Mouse (Mus musculus) lung, embryonic 14.5 days (tissue): ENCODE results near the gene Mad2l2. TPM values are rescaled to one million over a fixed set of nuclear protein-coding genes. Genes with fewer than 3 reads are reported as not detected.

ENCODE experiments used
- ATAC-seq: fragments of 200-750 bp; cut with Nextera tagmentation; 2 replicates; pipeline ENCODE4 v1.8.0; 2017; ENCODE audit warnings: mild to moderate bottlenecking, moderate TSS enrichment, moderate library complexity; ENCODE audit not compliant: insufficient read depth
- DNase-seq: peaks from one replicate; pipeline ENCODE4 v3.0.0-alpha.2; 2015
- H3K27ac ChIP-seq: fragments of 300-500 bp; sonication (generic); 2 replicates; pipeline ENCODE4 v1.5.1; 2014; ENCODE audit warnings: low read depth, mild to moderate bottlenecking, moderate library complexity
- H3K27me3 ChIP-seq: fragments of 300-500 bp; sonication (generic); 2 replicates; pipeline ENCODE4 v1.6.1; 2014; ENCODE audit warnings: low read length, control low read depth; ENCODE audit not compliant: insufficient read depth
- H3K36me3 ChIP-seq: fragments of 300-500 bp; sonication (generic); 2 replicates; pipeline ENCODE4 v1.6.1; 2014; ENCODE audit warnings: control low read depth; ENCODE audit not compliant: insufficient read depth
- H3K4me1 ChIP-seq: fragments of 300-500 bp; sonication (generic); 2 replicates; pipeline ENCODE4 v1.6.1; 2014; ENCODE audit warnings: antibody characterized with exemption, control low read depth; ENCODE audit not compliant: insufficient read depth
- H3K4me2 ChIP-seq: fragments of 300-500 bp; sonication (generic); 2 replicates; pipeline ENCODE4 v1.6.1; 2014; ENCODE audit warnings: mild to moderate bottlenecking
- H3K4me3 ChIP-seq: fragments of 300-500 bp; sonication (generic); 2 replicates; pipeline ENCODE4 v1.5.1; 2014; ENCODE audit warnings: low read depth, low read length
- H3K9ac ChIP-seq: fragments of 300-500 bp; sonication (generic); 2 replicates; pipeline ENCODE4 v1.6.1; 2014
- H3K9me3 ChIP-seq: fragments of 300-500 bp; sonication (generic); 2 replicates; pipeline ENCODE4 v1.6.1; 2016; ENCODE audit warnings: low read depth, low read length, control low read depth
- CTCF ChIP-seq: IDR thresholded peaks from 2 replicates; pipeline ENCODE4 v1.5.1; 2016; ENCODE audit warnings: antibody characterized with exemption, low read depth
- WGBS: fragments of 180-500 bp; shearing (Covaris S2); extraction: QIAGEN DNeasy Blood & Tissue Kit; methylation state at CpG from one replicate; pipeline ENCODE4 v1.1.7; 2014; 5-methylcytosine and 5-hydroxymethylcytosine counted together
- polyA plus RNA-seq: library from polyadenylated mRNA; unstranded; fragments of >200 nt; fragmentation: Nextera tagmentation; extraction: Ambion mirVana; gene quantifications from 2 replicates; pipeline ENCODE4 v1.2.1, GENCODE M21; 2014

Mad2l2 gene
- polyA plus RNA-seq, 1 experiment from 2014 or later, result 61.1 TPM

- Histone ChIP-seq H3K4me3 (peak overlapping the region; percentile 63), H3K9me3 (no peaks in the 10 kb centered on the region), H3K4me1 (no peaks in the 10 kb centered on the region), H3K27me3 (0 out of 2 replicates have a peak, but pooled peaks cover 5% of the 10 kb centered on the region), H3K27ac (peak overlapping the region; percentile 88), H3K4me2 (peak overlapping the region; percentile 93), H3K36me3 (peaks cover 5% of the 10 kb centered on the region; the same call in 1 of the 2 replicates), H3K9ac (peak overlapping the region; percentile 58)
- TF ChIP-seq CTCF, result peak; percentile 69
- DNase-seq (peak; percentile 93), ATAC-seq (peak; percentile 93)
- WGBS, result under 1% methylated on average over 65 of the region's 65 CpGs
Observed at GRCm38 (mm10) chr4:148140098-148141011, 10.2 kb downstream of the Mad2l2 start.

GRCm38 (mm10) chr4:148143721-148144120 lies 13.5 kb downstream of the Mad2l2 start:
- DNase-seq, result no peak
- Histone ChIP-seq H3K9me3 (no peaks in the 10 kb centered on the region), H3K27me3 (0 out of 2 replicates have a peak, but pooled peaks cover 5% of the 10 kb centered on the region), H3K36me3 (peaks cover 18% of the 10 kb centered on the region; the same call in 1 of the 2 replicates), H3K4me2 (no peak overlapping the region), H3K4me3 (no peak overlapping the region), H3K9ac (no peak overlapping the region), H3K4me1 (no peaks in the 10 kb centered on the region), H3K27ac (no peak overlapping the region)
- 85% methylated on average over 5 of the region's 5 CpGs for WGBS
- ATAC-seq, result no peak
- TF ChIP-seq CTCF, result no peak

DNA sequence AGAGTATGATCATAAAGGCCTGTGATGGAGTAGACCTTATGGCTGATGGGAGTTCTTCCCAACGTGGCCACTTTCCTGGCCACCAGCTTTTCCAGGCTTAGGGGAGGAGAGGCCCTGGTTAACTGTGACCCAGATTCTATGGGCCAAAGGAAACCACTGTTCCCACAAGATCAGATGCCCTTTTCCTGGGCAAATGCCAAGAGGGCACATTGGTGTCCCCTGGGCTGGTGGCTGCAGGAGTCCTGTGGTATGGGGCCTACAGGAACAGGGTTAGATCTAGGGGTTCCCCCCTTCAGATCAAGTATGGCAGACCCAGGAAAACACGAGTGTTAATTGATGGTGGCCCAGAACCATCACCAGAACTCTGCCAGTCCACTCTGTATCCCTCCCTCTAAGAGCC lies 17.5 kb downstream of the Mad2l2 start:
- H3K9ac ChIP-seq, result no peak overlapping the region
- TF ChIP-seq CTCF, result no peak
- no peaks in the 10 kb centered on the region for H3K9me3 ChIP-seq
- no peaks in the 10 kb centered on the region for H3K27me3 ChIP-seq
- 87% methylated on average over 2 of the region's 2 CpGs for WGBS
- H3K4me3 ChIP-seq, result no peak overlapping the region
- DNase-seq, result no peak
- no peak for ATAC-seq
- H3K4me1 ChIP-seq, result no peaks in the 10 kb centered on the region
- no peak overlapping the region for H3K27ac ChIP-seq
- peaks cover 18% of the 10 kb centered on the region; the same call in 1 of the 2 replicates for H3K36me3 ChIP-seq
- no peak overlapping the region for H3K4me2 ChIP-seq

DNA sequence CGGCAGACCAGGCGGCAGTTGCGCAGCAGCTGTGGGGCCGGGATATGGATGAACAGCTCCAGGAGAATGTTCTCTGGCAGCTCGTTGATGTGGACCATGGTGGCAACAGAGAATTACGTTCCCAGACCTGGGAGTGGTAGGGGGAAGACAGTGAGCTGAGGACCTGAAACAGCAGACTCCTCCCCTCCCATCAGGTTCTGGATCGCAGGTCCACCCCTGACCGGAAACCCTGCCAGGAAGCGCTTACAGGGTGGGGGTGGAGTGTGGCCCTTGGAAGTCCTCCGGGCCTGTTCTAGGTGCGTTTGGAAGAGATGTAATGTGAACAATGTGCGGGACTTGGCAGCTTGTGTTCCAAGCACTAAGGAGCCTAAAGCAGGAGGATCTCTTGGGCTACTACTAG lies 19.4 kb downstream of the Mad2l2 start:
- no peaks in the 10 kb centered on the region for H3K27me3 ChIP-seq
- no peak overlapping the region for H3K4me2 ChIP-seq
- H3K9me3 ChIP-seq, result no peaks in the 10 kb centered on the region
- H3K4me1 ChIP-seq, result no peaks in the 10 kb centered on the region
- peaks cover 17% of the 10 kb centered on the region; the same call in 1 of the 2 replicates for H3K36me3 ChIP-seq
- TF ChIP-seq CTCF, result no peak
- WGBS, result 53% methylated on average over 12 of the region's 12 CpGs
- no peak for DNase-seq
- H3K4me3 ChIP-seq, result no peak overlapping the region
- no peak overlapping the region for H3K27ac ChIP-seq
- H3K9ac ChIP-seq, result no peak overlapping the region
- ATAC-seq, result no peak

DNA sequence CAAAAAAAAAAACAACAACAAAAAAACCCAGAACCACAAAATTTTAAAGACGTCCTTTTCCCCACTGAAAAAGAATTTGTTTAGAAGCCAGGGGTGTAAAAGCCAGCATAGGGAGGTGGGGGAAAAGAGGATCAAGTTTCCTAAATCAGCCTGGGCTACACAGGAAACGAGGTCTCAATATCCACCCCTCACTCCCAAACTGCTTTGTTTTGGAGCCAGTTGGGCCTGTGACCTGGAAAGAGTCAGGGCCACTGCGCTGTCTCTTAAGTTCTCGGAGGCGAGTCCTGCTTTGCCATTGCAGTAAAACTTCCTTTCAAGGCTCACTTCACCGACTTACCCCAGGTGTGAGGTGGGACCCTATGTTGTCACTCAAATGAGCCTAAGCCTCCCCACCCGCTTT lies 20.1 kb downstream of the Mad2l2 start:
- Histone ChIP-seq H3K9ac (no peak overlapping the region), H3K4me3 (no peak overlapping the region), H3K9me3 (no peaks in the 10 kb centered on the region), H3K4me2 (no peak overlapping the region), H3K27ac (no peak overlapping the region), H3K4me1 (no peaks in the 10 kb centered on the region), H3K36me3 (peaks cover 14% of the 10 kb centered on the region; the same call in 1 of the 2 replicates), H3K27me3 (no peaks in the 10 kb centered on the region)
- DNase-seq (no peak), ATAC-seq (no peak)
- TF ChIP-seq CTCF, result no peak
- WGBS, result 50% methylated on average over 7 of the region's 7 CpGs

- H3K9ac ChIP-seq, result no peak overlapping the region; the same call in 1 of the 2 replicates
- H3K27ac ChIP-seq, result no peak overlapping the region
- DNase-seq, result no peak
Observed at GRCm38 (mm10) chr4:148150953-148151266, 20.7 kb downstream of the Mad2l2 start.

More at GRCm38 (mm10) chr4:148150953-148151266, 20.7 kb downstream of the Mad2l2 start:
- Histone ChIP-seq H3K27me3 (no peaks in the 10 kb centered on the region), H3K9me3 (no peaks in the 10 kb centered on the region), H3K4me3 (peak overlapping the region; percentile 57), H3K4me1 (no peaks in the 10 kb centered on the region), H3K36me3 (peaks cover 7% of the 10 kb centered on the region; the same call in 1 of the 2 replicates), H3K4me2 (peak overlapping the region; percentile 93)
- no peak for TF ChIP-seq CTCF
- WGBS, result 26% methylated on average over 3 of the region's 3 CpGs
- ATAC-seq, result no peak
